28 mouse cellular contexts compared by ENCODE assay signal in genomic region chr5:127695898-127696297, GRCm38 (mm10).
A peak's percentile ranks its signal among the peaks of the same experiment; 100 is the strongest.
DNase-seq lines count a peak whose midpoint lies in the region; ATAC-seq lines count a peak whose summit lies in the region.
"Had no signal": no experiment of that assay in that cellular context is flagged by ENCODE, and none has a peak within 500 bp of the region (broad histone marks: within the 10 kb centered on the region; RNA-seq: fewer than 3 reads in every experiment).

No protein-coding gene starts in this region.

- H3K4me2 ChIP-seq in hindbrain, embryonic 14.5 days (replicated peaks), result no peak overlapping the region
- H3K4me2 ChIP-seq: heart, embryonic 13.5 days; limb, embryonic 13.5 days; liver, embryonic 11.5 days; midbrain, embryonic 12.5 days; stomach, embryonic 15.5 days had no signal

- DNase-seq in kidney, postnatal 4 days, result peak; percentile 45 to 50
- DNase-seq in kidney, adult 9 months, result no peak
- peak; percentile 20 for DNase-seq in embryo, embryonic 11 days
- peak; percentile 44 for DNase-seq in embryonic facial prominence, embryonic 10.5 days (ENCODE audit: low spot score)
- DNase-seq in hindbrain, embryonic 14.5 days (ENCODE audit: low spot score), result no peak
- DNase-seq: adrenal gland, adult 8-10 months; B cell, adult 2 months; cerebellum, adult 11-12 months; cerebellum, adult 9-11 months; heart, adult 2 months; kidney, postnatal 36 days; layer of hippocampus, postnatal 36 days; lung, postnatal 4 days; retina, postnatal 1 day; right cerebral cortex, postnatal 14 days had no signal

- H3K27me3 ChIP-seq in embryonic facial prominence, embryonic 10.5 days (replicated peaks; ENCODE audit: low read depth, poor library complexity, severe bottlenecking), result no peaks in the 10 kb centered on the region
- H3K27me3 ChIP-seq in hindbrain, embryonic 14.5 days (ENCODE audit: control insufficient read depth, insufficient read depth, low read length), result no peaks in the 10 kb centered on the region
- H3K27me3 ChIP-seq: heart, embryonic 13.5 days; limb, embryonic 13.5 days; megakaryocyte, embryonic 14.5 days; midbrain, embryonic 12.5 days; stomach, embryonic 15.5 days had no signal

- H3K36me3 ChIP-seq in embryonic facial prominence, embryonic 10.5 days (replicated peaks), result no peaks in the 10 kb centered on the region
- H3K36me3 ChIP-seq in hindbrain, embryonic 14.5 days (replicated peaks; ENCODE audit: control insufficient read depth, insufficient read depth), result no peaks in the 10 kb centered on the region
- H3K36me3 ChIP-seq: heart, embryonic 13.5 days; hindbrain, embryonic 10.5 days; limb, embryonic 13.5 days; midbrain, embryonic 12.5 days; stomach, embryonic 15.5 days had no signal

- H3K4me1 ChIP-seq in embryonic facial prominence, embryonic 10.5 days, result peaks cover 13% of the 10 kb centered on the region
- H3K4me1 ChIP-seq in hindbrain, embryonic 14.5 days (replicated peaks; ENCODE audit: control insufficient read depth, insufficient read depth, low read length), result no peaks in the 10 kb centered on the region
- H3K4me1 ChIP-seq: heart, embryonic 13.5 days; megakaryocyte, embryonic 14.5 days; midbrain, embryonic 12.5 days; stomach, embryonic 15.5 days had no signal

- 78% methylated on average over 4 of the region's 4 CpGs for WGBS in embryonic facial prominence, embryonic 10.5 days
- WGBS in hindbrain, embryonic 14.5 days, result 80% methylated on average over 4 of the region's 4 CpGs

- no peaks in the 10 kb centered on the region for H3K9me3 ChIP-seq in embryonic facial prominence, embryonic 10.5 days
- no peaks in the 10 kb centered on the region for H3K9me3 ChIP-seq in hindbrain, embryonic 14.5 days (ENCODE audit: control insufficient read depth, low read length)
- H3K9me3 ChIP-seq: heart, embryonic 13.5 days; hindbrain, embryonic 10.5 days; limb, embryonic 13.5 days; stomach, embryonic 15.5 days had no signal

- H3K27ac ChIP-seq in embryonic facial prominence, embryonic 10.5 days (replicated peaks), result no peak overlapping the region
- H3K27ac ChIP-seq in hindbrain, embryonic 14.5 days, result no peak overlapping the region
- H3K27ac ChIP-seq: heart, adult 2 months; heart, embryonic 13.5 days; hindbrain, embryonic 10.5 days; hindbrain, postnatal 0 days; limb, embryonic 13.5 days; midbrain, embryonic 12.5 days; stomach, embryonic 15.5 days had no signal

- H3K9ac ChIP-seq in hindbrain, embryonic 14.5 days, result no peak overlapping the region
- H3K9ac ChIP-seq: heart, embryonic 13.5 days; limb, embryonic 13.5 days; midbrain, embryonic 12.5 days; stomach, embryonic 15.5 days had no signal

- no peak overlapping the region for H3K4me3 ChIP-seq in embryonic facial prominence, embryonic 10.5 days
- no peak overlapping the region for H3K4me3 ChIP-seq in hindbrain, embryonic 14.5 days (replicated peaks; ENCODE audit: low read length)
- H3K4me3 ChIP-seq: erythroblast, embryonic 14.5 days; heart, adult 2 months; heart, embryonic 13.5 days; hindbrain, embryonic 10.5 days; limb, embryonic 13.5 days; midbrain, embryonic 12.5 days; myocyte; stomach, embryonic 15.5 days had no signal

- ATAC-seq in hindbrain, embryonic 14.5 days (ENCODE audit: low FRiP score), result no peak
- ATAC-seq in cerebellum, adult (ENCODE audit: insufficient number of reproducible peaks, low FRiP score, low TSS enrichment), result no peak
- ATAC-seq: forebrain, embryonic 16.5 days; hindbrain, postnatal 0 days; intestine, postnatal 0 days had no signal

Comparison
In these comparisons a context has a peak if more than half of its experiments do, and no peak if none do; other contexts are left out.
1. DNase-seq: peak in kidney, postnatal 4 days (2 of 2), embryo, embryonic 11 days (single experiment) and embryonic facial prominence, embryonic 10.5 days (single experiment); none in kidney, adult 9 months (single experiment) and hindbrain, embryonic 14.5 days (single experiment).